Mouse (Mus musculus) liver, embryonic 18 days (tissue): Measurements from ENCODE around the gene Eif3f. TPM values are rescaled to one million over a fixed set of nuclear protein-coding genes. Genes with fewer than 3 reads are reported as not detected.

ENCODE experiments used
- polyA plus RNA-seq: library from polyadenylated mRNA; depleted of rRNA; stranded (reverse); fragments of >200 nt; gene quantifications from 2 replicates; pipeline ENCODE4 v1.2.3, GENCODE M21; 2012; rRNA removed

Gene Eif3f
- 28.0 and 34.2 TPM in 2 replicates for polyA plus RNA-seq

GRCm38 (mm10) chr7:108933794-108934731 lies at the start of gene Eif3f:
Eif3f (plus strand) TSS chr7:108934417.

GRCm38 (mm10) chr7:108884906-108885305 lies 49.3 kb upstream of the Eif3f start, which contains the start of gene Olfr518:
Olfr518 (minus strand) TSS chr7:108885006.

GRCm38 (mm10) chr7:108894320-108894719 lies 39.9 kb upstream of the Eif3f start, which contains the start of gene Olfr519:
Olfr519 (minus strand) TSS chr7:108894420.

GRCm38 (mm10) chr7:108929726-108930393 lies 4.4 kb upstream of the Eif3f start, which contains the start of gene Nlrp10:
Nlrp10 (minus strand) TSS chr7:108930178.

GRCm38 (mm10) chr7:108950312-108950761 lies 16.1 kb downstream of the Eif3f start, which contains the start of gene Tub:
Tub (plus strand) TSS chr7:108950338.

Other genes starting within 250 kb of the Eif3f start
- not detected in 2 replicates for gene Olfr512, start 221.1 kb upstream of the Eif3f start, polyA plus RNA-seq
- gene Olfr513, start 183.4 kb upstream of the Eif3f start, polyA plus RNA-seq: not detected in 2 replicates
- not detected in 2 replicates for gene Olfr514, start 108.4 kb upstream of the Eif3f start, polyA plus RNA-seq
- not detected in 2 replicates for gene Olfr516, start 83.9 kb upstream of the Eif3f start, polyA plus RNA-seq
- gene Olfr517, start 62.0 kb upstream of the Eif3f start, polyA plus RNA-seq: not detected in 2 replicates
- gene Olfr518, start 49.4 kb upstream of the Eif3f start, polyA plus RNA-seq: not detected in 2 replicates
- gene Olfr519, start 40.0 kb upstream of the Eif3f start, polyA plus RNA-seq: not detected in 2 replicates
- gene Nlrp10, start 4.2 kb upstream of the Eif3f start, polyA plus RNA-seq: 0.01 TPM in 1 of 2 replicates, not detected in the other
- gene Tub, start 15.9 kb downstream of the Eif3f start, polyA plus RNA-seq: 0.01 and 0.07 TPM in 2 replicates
- gene Ric3, start 148.9 kb downstream of the Eif3f start, polyA plus RNA-seq: 0.16 and 0.20 TPM in 2 replicates
- gene Lmo1, start 240.8 kb downstream of the Eif3f start, polyA plus RNA-seq: 1.3 and 1.8 TPM in 2 replicates